23 mouse cellular contexts compared by ENCODE assay signal in the genomic region with DNA sequence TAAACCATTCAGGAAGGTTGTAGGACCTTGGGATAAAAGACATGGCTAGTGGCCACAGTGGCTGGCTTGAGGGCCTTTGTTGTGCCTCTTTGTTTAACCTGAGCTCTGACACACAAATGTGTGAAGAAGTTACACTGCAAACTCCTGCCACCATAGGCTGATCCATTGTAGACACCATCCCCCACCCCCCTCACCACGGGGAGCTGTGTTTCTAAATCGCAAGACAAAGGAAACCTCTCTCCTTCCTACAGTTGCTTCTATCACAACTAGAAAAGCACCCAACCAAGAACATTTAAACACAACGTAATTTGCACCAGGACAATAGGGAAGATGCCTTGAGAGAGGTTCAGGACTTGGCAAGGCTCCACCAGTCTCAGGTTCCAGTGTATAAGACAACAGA.
DNase-seq lines count a peak whose midpoint lies in the region; ATAC-seq and TF ChIP-seq lines count a peak whose summit lies in the region.
"Had no signal": no experiment of that assay in that cellular context is flagged by ENCODE, and none has a peak within 500 bp of the region (broad histone marks: within the 10 kb centered on the region; RNA-seq: fewer than 3 reads in every experiment).

No protein-coding gene starts in this region.

- no peaks in the 10 kb centered on the region for H3K79me2 ChIP-seq in heart, adult 2 months (replicated peaks; ENCODE audit: control insufficient read depth, insufficient read depth, low read length)

- 56% methylated on average over 3 of the region's 3 CpGs for WGBS in heart, adult 2 months
- WGBS in heart, embryonic 12.5 days, result 52% methylated on average over 3 of the region's 3 CpGs

- in situ Hi-C loops in ES-E14 (cut with MboI; ENCODE audit: low sequenced_read_pairs in 2 of 2, unreplicated experiment in 2 of 2), result no loop called here

- intact Hi-C loops in heart, adult 2 months (cut with DNase I), result no loop called here

- no peak overlapping the region for H3K4me2 ChIP-seq in heart, embryonic 12.5 days
- H3K4me2 ChIP-seq: embryonic facial prominence, embryonic 13.5 days; embryonic facial prominence, embryonic 15.5 days; forebrain, embryonic 12.5 days had no signal

- no peak overlapping the region for H3K9ac ChIP-seq in ES-E14 (ENCODE audit: insufficient read depth, low read depth, low read length, poor library complexity, severe bottlenecking)
- no peak overlapping the region for H3K9ac ChIP-seq in heart, adult 2 months (ENCODE audit: low read depth, low read length)
- H3K9ac ChIP-seq in heart, embryonic 12.5 days, result no peak overlapping the region
- H3K9ac ChIP-seq: embryonic facial prominence, embryonic 13.5 days; embryonic facial prominence, embryonic 15.5 days; forebrain, embryonic 12.5 days had no signal

- no peak for TF ChIP-seq POLR2A in heart, adult 2 months (IDR thresholded peaks at IDR 0.05; ENCODE audit: insufficient read depth, low read depth, low read length)

- no peaks in the 10 kb centered on the region for H3K9me3 ChIP-seq in ES-E14 (ENCODE audit: control insufficient read depth, insufficient read depth, low read depth, low read length)
- H3K9me3 ChIP-seq in heart, embryonic 12.5 days (replicated peaks), result no peaks in the 10 kb centered on the region
- H3K9me3 ChIP-seq: embryonic facial prominence, embryonic 13.5 days; embryonic facial prominence, embryonic 15.5 days; forebrain, embryonic 10.5 days; forebrain, embryonic 12.5 days had no signal

- H3K4me3 ChIP-seq in ES-E14 (ENCODE audit: insufficient read depth in 1 of 2, low read depth in 1 of 2, low read length in 2 of 2, poor library complexity in 1 of 2, severe bottlenecking in 1 of 2), result no peak overlapping the region
- H3K4me3 ChIP-seq in heart, adult 2 months, result no peak overlapping the region
- H3K4me3 ChIP-seq in heart, embryonic 12.5 days, result no peak overlapping the region
- H3K4me3 ChIP-seq: embryonic facial prominence, embryonic 13.5 days; embryonic facial prominence, embryonic 15.5 days; erythroblast, embryonic 14.5 days; forebrain, embryonic 10.5 days; forebrain, embryonic 12.5 days had no signal

- H3K27me3 ChIP-seq in heart, adult 2 months (ENCODE audit: control insufficient read depth, insufficient read depth, low read length), result no peaks in the 10 kb centered on the region
- no peaks in the 10 kb centered on the region for H3K27me3 ChIP-seq in heart, embryonic 12.5 days (replicated peaks)
- H3K27me3 ChIP-seq: embryonic facial prominence, embryonic 13.5 days; embryonic facial prominence, embryonic 15.5 days; forebrain, embryonic 12.5 days; Patski had no signal

- peaks cover 5 to 9% of the 10 kb centered on the region in 2 experiments; a peak in 3 of 4 replicates for H3K4me1 ChIP-seq in ES-E14 (ENCODE audit: control insufficient read depth in 2 of 2, insufficient read depth in 2 of 2, low read length in 2 of 2, poor library complexity in 1 of 2)
- H3K4me1 ChIP-seq in heart, adult 2 months (ENCODE audit: control insufficient read depth, insufficient read depth, low read length), result no peaks in the 10 kb centered on the region
- H3K4me1 ChIP-seq in heart, embryonic 12.5 days (replicated peaks), result no peaks in the 10 kb centered on the region
- H3K4me1 ChIP-seq: embryonic facial prominence, embryonic 13.5 days; embryonic facial prominence, embryonic 15.5 days; forebrain, embryonic 12.5 days had no signal

- H3K27ac ChIP-seq in ES-E14 (ENCODE audit: insufficient read depth, low read depth, low read length, poor library complexity, severe bottlenecking), result no peak overlapping the region
- H3K27ac ChIP-seq in heart, adult 2 months, result no peak overlapping the region
- H3K27ac ChIP-seq in heart, embryonic 12.5 days (ENCODE audit: poor library complexity, severe bottlenecking), result no peak overlapping the region
- H3K27ac ChIP-seq: embryonic facial prominence, embryonic 13.5 days; embryonic facial prominence, embryonic 15.5 days; forebrain, embryonic 10.5 days; forebrain, embryonic 12.5 days had no signal

- no peak for TF ChIP-seq CTCF in heart, adult 2 months (IDR thresholded peaks at IDR 0.05)

- ATAC-seq in heart, embryonic 12.5 days (ENCODE audit: insufficient number of reproducible peaks, low FRiP score), result no peak
- ATAC-seq: forebrain, embryonic 14.5 days; forebrain, embryonic 16.5 days; Patski had no signal

- no peak for TF ChIP-seq EP300 in heart, adult 2 months (IDR thresholded peaks at IDR 0.05; ENCODE audit: insufficient read depth, low read depth, low read length)

- H3K36me3 ChIP-seq in ES-E14 (ENCODE audit: control insufficient read depth, insufficient read depth, low read length, poor library complexity, severe bottlenecking), result no peaks in the 10 kb centered on the region
- H3K36me3 ChIP-seq in heart, adult 2 months (ENCODE audit: control insufficient read depth, insufficient read depth, low read length), result no peaks in the 10 kb centered on the region
- no peaks in the 10 kb centered on the region for H3K36me3 ChIP-seq in heart, embryonic 12.5 days
- H3K36me3 ChIP-seq: embryonic facial prominence, embryonic 13.5 days; embryonic facial prominence, embryonic 15.5 days; forebrain, embryonic 10.5 days; forebrain, embryonic 12.5 days had no signal

- DNase-seq in ES-CJ7 (ENCODE audit: low read depth, low spot score), result peak; percentile 95
- peak; percentile 90 for DNase-seq in ES-E14 (ENCODE audit: low read depth, low spot score)
- DNase-seq in WW6 (ENCODE audit: low read depth, low spot score), result peak; percentile 13
- DNase-seq in heart, adult 2 months, result no peak
- no peak for DNase-seq in MN1 (ENCODE audit: low spot score)
- DNase-seq: adrenal gland, postnatal 10 days; adrenal gland, postnatal 25 days; cerebellum, adult 11 months; cerebellum, adult 18-20 months; cerebellum, adult 8-10 months; cerebellum, adult 9-11 months; cerebellum, postnatal 14 days; cerebellum, postnatal 36 days; embryo, embryonic 11 days had no signal

TF ChIP-seq in ES-E14, 5 proteins besides CTCF, POLR2A, EP300 and RAD21:
- TF ChIP-seq ZC3H11A (IDR thresholded peaks at IDR 0.05; ENCODE audit: borderline replicate concordance, low read depth, low read length) (no peak), CHD2 (IDR thresholded peaks at IDR 0.05; ENCODE audit: low read depth, low read length) (no peak), ZNF384 (IDR thresholded peaks at IDR 0.05; ENCODE audit: low read depth, low read length) (no peak), MAFK (IDR thresholded peaks at IDR 0.05; ENCODE audit: insufficient read depth, low read depth, low read length) (no peak), HCFC1 (IDR thresholded peaks at IDR 0.05; ENCODE audit: borderline replicate concordance, insufficient read depth, low read length) (no peak)
TF ChIP-seq in ES-E14: peak in this region for 0.

Comparison
In these comparisons a context has a peak if more than half of its experiments do, and no peak if none do; other contexts are left out.
1. DNase-seq: peak in ES-CJ7 (single experiment), ES-E14 (single experiment) and WW6 (single experiment); none in heart, adult 2 months (0 of 2) and MN1 (single experiment).